8 mouse cellular contexts compared by ENCODE assay signal in the genomic region with DNA sequence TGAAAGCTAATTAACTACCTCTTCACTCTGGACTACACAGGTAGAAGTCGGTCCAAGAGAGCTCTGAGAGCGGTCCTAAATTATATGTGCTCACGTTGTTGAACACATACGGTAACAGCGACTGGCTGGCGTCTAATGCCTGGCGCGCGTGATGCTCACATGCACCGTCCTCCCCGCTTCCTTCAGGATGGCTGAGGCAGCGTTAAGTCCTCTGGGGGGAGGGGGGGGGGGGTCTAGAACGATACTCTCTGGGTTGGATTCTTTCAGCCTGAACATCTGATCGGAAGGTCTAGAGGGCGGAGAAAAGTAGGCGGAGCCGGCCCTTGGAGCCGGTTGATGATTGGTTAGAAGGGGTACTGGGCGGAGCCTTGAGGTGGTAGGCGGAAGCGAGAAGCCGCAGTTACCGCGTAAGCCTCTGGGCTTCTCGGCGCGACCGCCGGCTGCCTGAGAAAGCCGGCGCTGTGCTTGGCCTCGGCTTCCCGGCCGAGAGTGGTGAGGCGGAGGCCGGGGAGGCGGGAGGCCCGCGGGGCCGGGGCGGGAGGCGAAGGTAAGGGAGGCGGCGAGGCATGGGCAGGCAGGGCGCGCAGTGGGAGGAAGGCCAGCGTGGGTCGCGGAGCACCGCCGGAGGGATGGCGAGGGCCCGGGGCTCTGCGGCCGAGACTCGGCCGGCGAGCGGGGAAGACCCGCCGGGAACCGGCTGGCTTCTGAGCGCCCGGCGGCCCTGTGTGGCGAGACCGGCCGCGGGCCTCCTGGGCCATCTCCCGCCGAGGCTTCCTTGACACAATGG. TPM values are rescaled to one million over a fixed set of nuclear protein-coding genes. Genes with fewer than 3 reads are reported as not detected.
A peak's percentile ranks its signal among the peaks of the same experiment; 100 is the strongest.
DNase-seq lines count a peak whose midpoint lies in the region; ATAC-seq and TF ChIP-seq lines count a peak whose summit lies in the region.

Idh1 (minus strand) TSS at position 214 of the 787 bp plus-strand sequence.
Pikfyve (plus strand) TSS at position 397 of the 787 bp plus-strand sequence.

- H3K4me3 ChIP-seq in brown adipose tissue, adult 24 weeks (ENCODE audit: insufficient read depth, low read depth, low read length) = peak within 1 kb of the TSS; percentile 77
- peak within 1 kb of the TSS; percentile 97 for H3K4me3 ChIP-seq in heart, embryonic 15.5 days
- H3K4me3 ChIP-seq in liver, embryonic 14.5 days (ENCODE audit: insufficient read depth in 1 of 2, low read depth in 2 of 2, low read length in 2 of 2) = peak within 1 kb of the TSS; percentile 89 to 94
- H3K4me3 ChIP-seq in neural tube, embryonic 11.5 days (ENCODE audit: low read depth, low read length) = peak within 1 kb of the TSS; percentile 86
- H3K4me3 ChIP-seq in stomach, postnatal 0 days (ENCODE audit: low read depth, low read length) = peak within 1 kb of the TSS; percentile 95

- H3K4me1 ChIP-seq in brown adipose tissue, adult 24 weeks (ENCODE audit: control insufficient read depth, insufficient read depth, insufficient read length, low read length) = no peaks in the 10 kb centered on the region; the same call in none of the 2 replicates
- H3K4me1 ChIP-seq in heart, embryonic 15.5 days (replicated peaks) = peaks cover 12% of the 10 kb centered on the region
- peaks cover 8 to 14% of the 10 kb centered on the region in 2 experiments; a peak in 3 of 4 replicates for H3K4me1 ChIP-seq in liver, embryonic 14.5 days (replicated peaks; ENCODE audit: control insufficient read depth in 2 of 2, insufficient read depth in 2 of 2, low read length in 1 of 2)
- H3K4me1 ChIP-seq in neural tube, embryonic 11.5 days (ENCODE audit: control insufficient read depth, insufficient read depth, low read length) = peaks cover 7% of the 10 kb centered on the region
- no peaks in the 10 kb centered on the region for H3K4me1 ChIP-seq in stomach, postnatal 0 days (replicated peaks; ENCODE audit: control insufficient read depth, insufficient read depth)

- WGBS in heart, embryonic 15.5 days = 0% methylated on average over 63 of the region's 71 CpGs
- WGBS in liver, embryonic 14.5 days (ENCODE audit: insufficient replicate concordance) = under 1% methylated on average over 63 of the region's 71 CpGs
- WGBS in neural tube, embryonic 11.5 days = under 1% methylated on average over 51 of the region's 71 CpGs
- WGBS in stomach, postnatal 0 days = under 1% methylated on average over 64 of the region's 71 CpGs

- DNase-seq in CD4-positive, CD25-positive, alpha-beta regulatory T cell, adult 2 months (ENCODE audit: low read depth, low spot score) = peak; percentile 96
- peak; percentile 98 for DNase-seq in fibroblast of lung, adult 2 months (ENCODE audit: low read depth)
- peak; percentile 97 to 98 for DNase-seq in kidney, postnatal 25 days
- DNase-seq in liver, embryonic 14.5 days (ENCODE audit: low read depth in 3 of 3, low spot score in 3 of 3) = peak; percentile 92 to 94 (median 92)
- DNase-seq in neural tube, embryonic 11.5 days (ENCODE audit: low spot score) = peak; percentile 97
- DNase-seq in stomach, postnatal 0 days (ENCODE audit: low spot score) = peak; percentile 97

- H3K9ac ChIP-seq in heart, embryonic 15.5 days = peak within 1 kb of the TSS; percentile 90
- peak within 1 kb of the TSS; percentile 89 for H3K9ac ChIP-seq in liver, embryonic 14.5 days (replicated peaks)
- peak within 1 kb of the TSS; percentile 87 for H3K9ac ChIP-seq in neural tube, embryonic 11.5 days (ENCODE audit: low read length)
- H3K9ac ChIP-seq in stomach, postnatal 0 days (ENCODE audit: low read length) = peak within 1 kb of the TSS; percentile 86

- no peaks in the 10 kb centered on the region for H3K27me3 ChIP-seq in heart, embryonic 15.5 days
- H3K27me3 ChIP-seq in liver, embryonic 14.5 days (ENCODE audit: control insufficient read depth, insufficient read depth, low read length) = no peaks in the 10 kb centered on the region
- H3K27me3 ChIP-seq in neural tube, embryonic 11.5 days (ENCODE audit: control insufficient read depth, insufficient read depth, low read length) = no peaks in the 10 kb centered on the region
- H3K27me3 ChIP-seq in stomach, postnatal 0 days (ENCODE audit: control insufficient read depth, insufficient read depth, low read length) = no peaks in the 10 kb centered on the region

- 0 out of 2 replicates have a peak, but pooled peaks cover 5% of the 10 kb centered on the region for H3K36me3 ChIP-seq in heart, embryonic 15.5 days
- H3K36me3 ChIP-seq in liver, embryonic 14.5 days (replicated peaks; ENCODE audit: control insufficient read depth, insufficient read depth, low read depth) = no peaks in the 10 kb centered on the region
- H3K36me3 ChIP-seq in neural tube, embryonic 11.5 days (ENCODE audit: control insufficient read depth, insufficient read depth, low read length) = no peaks in the 10 kb centered on the region
- no peaks in the 10 kb centered on the region for H3K36me3 ChIP-seq in stomach, postnatal 0 days (ENCODE audit: control insufficient read depth, insufficient read depth, low read length)

- TF ChIP-seq CTCF in liver, embryonic 14.5 days (IDR thresholded peaks at IDR 0.05; ENCODE audit: low read depth) = peak; percentile 37
- TF ChIP-seq CTCF in stomach, postnatal 0 days (IDR thresholded peaks at IDR 0.05; ENCODE audit: low read depth) = 0 out of 2 replicates have a peak, but pooled peaks have one; percentile 28

- H3K9me3 ChIP-seq in heart, embryonic 15.5 days (replicated peaks) = no peaks in the 10 kb centered on the region
- no peaks in the 10 kb centered on the region for H3K9me3 ChIP-seq in liver, embryonic 14.5 days (ENCODE audit: control insufficient read depth, low read length)
- no peaks in the 10 kb centered on the region for H3K9me3 ChIP-seq in neural tube, embryonic 11.5 days (ENCODE audit: control insufficient read depth, low read length)
- no peaks in the 10 kb centered on the region for H3K9me3 ChIP-seq in stomach, postnatal 0 days (ENCODE audit: control insufficient read depth, low read length)

- ATAC-seq in heart, embryonic 15.5 days (replicated peaks; ENCODE audit: insufficient number of reproducible peaks, insufficient read depth, low FRiP score, low read depth) = peak; percentile 100
- ATAC-seq in liver, embryonic 14.5 days (ENCODE audit: insufficient read depth) = peak; percentile 95
- ATAC-seq in neural tube, embryonic 11.5 days (ENCODE audit: insufficient read depth, low FRiP score, low TSS enrichment) = peak; percentile 100
- ATAC-seq in stomach, postnatal 0 days (ENCODE audit: low FRiP score, low TSS enrichment) = peak; percentile 99

- peak within 1 kb of the TSS; percentile 73 for H3K4me2 ChIP-seq in heart, embryonic 15.5 days
- peak within 1 kb of the TSS; percentile 99 for H3K4me2 ChIP-seq in liver, embryonic 14.5 days (ENCODE audit: low read depth)
- peak within 1 kb of the TSS; percentile 57 for H3K4me2 ChIP-seq in neural tube, embryonic 11.5 days (ENCODE audit: low read depth)
- H3K4me2 ChIP-seq in stomach, postnatal 0 days (replicated peaks; ENCODE audit: low read depth) = peak within 1 kb of the TSS; percentile 77

- TF ChIP-seq EP300 in liver, embryonic 14.5 days (IDR thresholded peaks at IDR 0.05; ENCODE audit: low read depth) = no peak
- TF ChIP-seq EP300 in stomach, postnatal 0 days (optimal IDR thresholded peaks at IDR 0.05) = no peak

- peak within 1 kb of the TSS; percentile 13 for H3K27ac ChIP-seq in brown adipose tissue, adult 24 weeks (replicated peaks; ENCODE audit: low read depth, low read length)
- H3K27ac ChIP-seq in heart, embryonic 15.5 days = peak within 1 kb of the TSS; percentile 89
- peak within 1 kb of the TSS; percentile 61 for H3K27ac ChIP-seq in liver, embryonic 14.5 days
- H3K27ac ChIP-seq in neural tube, embryonic 11.5 days (ENCODE audit: low read depth, low read length) = peak within 1 kb of the TSS; percentile 90
- H3K27ac ChIP-seq in stomach, postnatal 0 days (replicated peaks) = peak within 1 kb of the TSS; percentile 91

RNA-seq across cellular contexts. Expression of gene Idh1, which starts in this region (rescaled TPM):
- polyA plus RNA-seq in brown adipose tissue, adult 24 weeks (2012; ENCODE audit: insufficient read depth, insufficient read length, missing spikeins) = 333 and 355 TPM in 2 replicates
- polyA plus RNA-seq in heart, embryonic 15.5 days (2015; fragmentation: Nextera tagmentation; extraction: Ambion mirVana) = 56.0 and 76.9 TPM in 2 replicates
- 24.7 and 34.6 TPM in 2 replicates for polyA plus RNA-seq in liver, embryonic 14.5 days (2012; rRNA removed)
- polyA plus RNA-seq in liver, embryonic 14.5 days (2014; fragmentation: Nextera tagmentation; extraction: Ambion mirVana) = 96.0 and 99.7 TPM in 2 replicates
- 405 and 436 TPM in 2 replicates for polyA plus RNA-seq in neural tube, embryonic 11.5 days (2014; fragmentation: Nextera tagmentation; extraction: Ambion mirVana)
- 162 and 177 TPM in 2 replicates for polyA plus RNA-seq in stomach, postnatal 0 days (2015; fragmentation: Nextera tagmentation; extraction: Ambion mirVana)

RNA-seq across cellular contexts. Expression of gene Pikfyve, which starts in this region (rescaled TPM):
- 9.1 and 9.5 TPM in 2 replicates for polyA plus RNA-seq in brown adipose tissue, adult 24 weeks (2012; ENCODE audit: insufficient read depth, insufficient read length, missing spikeins)
- 5.0 and 6.8 TPM in 2 replicates for polyA plus RNA-seq in heart, embryonic 15.5 days (2015; fragmentation: Nextera tagmentation; extraction: Ambion mirVana)
- polyA plus RNA-seq in liver, embryonic 14.5 days (2012; rRNA removed) = 1.6 and 2.6 TPM in 2 replicates
- polyA plus RNA-seq in liver, embryonic 14.5 days (2014; fragmentation: Nextera tagmentation; extraction: Ambion mirVana) = 4.9 and 5.1 TPM in 2 replicates
- 20.6 TPM in 2 replicates for polyA plus RNA-seq in neural tube, embryonic 11.5 days (2014; fragmentation: Nextera tagmentation; extraction: Ambion mirVana)
- 3.9 and 4.4 TPM in 2 replicates for polyA plus RNA-seq in stomach, postnatal 0 days (2015; fragmentation: Nextera tagmentation; extraction: Ambion mirVana)

Comparison
In these comparisons a context has a peak if more than half of its experiments do, and no peak if none do; other contexts are left out.
1. Peak in every context shown above with its lines: DNase-seq, ATAC-seq, H3K4me3 ChIP-seq and H3K27ac ChIP-seq.
2. H3K27ac ChIP-seq: peak in every context shown above with its lines; median percentile 91 in stomach, postnatal 0 days; 90 in neural tube, embryonic 11.5 days; 89 in heart, embryonic 15.5 days; 61 in liver, embryonic 14.5 days; 13 in brown adipose tissue, adult 24 weeks.